Mouse (Mus musculus) neural tube, embryonic 14.5 days (tissue): ENCODE measurements around the gene Foxd4. TPM values are rescaled to one million over a fixed set of nuclear protein-coding genes. Genes with fewer than 3 reads are reported as not detected.

Experiments
- ATAC-seq: fragments of 200-750 bp; cut with Nextera tagmentation; 2 replicates; pipeline ENCODE4 v1.8.0; 2017; ENCODE audit warnings: low read depth, mild to moderate bottlenecking, moderate TSS enrichment, moderate library complexity
- H3K27ac ChIP-seq: fragments of 300-500 bp; sonication (generic); 2 replicates; pipeline ENCODE4 v1.5.1; 2014; ENCODE audit warnings: low read depth, mild to moderate bottlenecking, control low read depth, low read length, moderate library complexity, mixed read lengths
- H3K27me3 ChIP-seq: fragments of 300-500 bp; sonication (generic); 2 replicates; pipeline ENCODE4 v1.6.1; 2014; ENCODE audit warnings: low read length; ENCODE audit not compliant: control insufficient read depth, insufficient read depth
- H3K36me3 ChIP-seq: fragments of 300-500 bp; sonication (generic); 2 replicates; pipeline ENCODE4 v1.6.1; 2014; ENCODE audit warnings: low read length, mixed read lengths; ENCODE audit not compliant: control insufficient read depth, insufficient read depth
- H3K4me1 ChIP-seq: fragments of 300-500 bp; sonication (generic); 2 replicates; pipeline ENCODE4 v1.6.1; 2014; ENCODE audit warnings: low read length; ENCODE audit not compliant: control insufficient read depth, insufficient read depth
- H3K4me2 ChIP-seq: fragments of 300-500 bp; sonication (generic); 2 replicates; pipeline ENCODE4 v1.6.1; 2014; ENCODE audit warnings: mild to moderate bottlenecking, low read depth, low read length, control low read depth
- H3K4me3 ChIP-seq: fragments of 300-500 bp; sonication (generic); 2 replicates; pipeline ENCODE4 v1.5.1; 2014; ENCODE audit warnings: low read depth, low read length, control low read depth, mixed read lengths
- H3K9ac ChIP-seq: fragments of 300-500 bp; sonication (generic); replicated peaks from 2 replicates; pipeline ENCODE4 v1.6.1; 2014; ENCODE audit warnings: low read depth, mild to moderate bottlenecking, control low read depth, low read length, mixed read lengths
- H3K9me3 ChIP-seq: fragments of 300-500 bp; sonication (generic); 2 replicates; pipeline ENCODE4 v1.6.1; 2016; ENCODE audit warnings: low read length; ENCODE audit not compliant: control insufficient read depth
- WGBS: fragments of 180-500 bp; shearing (Covaris S2); extraction: QIAGEN DNeasy Blood & Tissue Kit; methylation state at CpG from one replicate; pipeline ENCODE4 v1.1.7; 2014; 5-methylcytosine and 5-hydroxymethylcytosine counted together
- polyA plus RNA-seq: library from polyadenylated mRNA; unstranded; fragments of >200 nt; fragmentation: Nextera tagmentation; extraction: Ambion mirVana; gene quantifications from 2 replicates; pipeline ENCODE4 v1.2.1, GENCODE M21; 2014

Gene Foxd4
- polyA plus RNA-seq: not detected in 2 replicates

DNA sequence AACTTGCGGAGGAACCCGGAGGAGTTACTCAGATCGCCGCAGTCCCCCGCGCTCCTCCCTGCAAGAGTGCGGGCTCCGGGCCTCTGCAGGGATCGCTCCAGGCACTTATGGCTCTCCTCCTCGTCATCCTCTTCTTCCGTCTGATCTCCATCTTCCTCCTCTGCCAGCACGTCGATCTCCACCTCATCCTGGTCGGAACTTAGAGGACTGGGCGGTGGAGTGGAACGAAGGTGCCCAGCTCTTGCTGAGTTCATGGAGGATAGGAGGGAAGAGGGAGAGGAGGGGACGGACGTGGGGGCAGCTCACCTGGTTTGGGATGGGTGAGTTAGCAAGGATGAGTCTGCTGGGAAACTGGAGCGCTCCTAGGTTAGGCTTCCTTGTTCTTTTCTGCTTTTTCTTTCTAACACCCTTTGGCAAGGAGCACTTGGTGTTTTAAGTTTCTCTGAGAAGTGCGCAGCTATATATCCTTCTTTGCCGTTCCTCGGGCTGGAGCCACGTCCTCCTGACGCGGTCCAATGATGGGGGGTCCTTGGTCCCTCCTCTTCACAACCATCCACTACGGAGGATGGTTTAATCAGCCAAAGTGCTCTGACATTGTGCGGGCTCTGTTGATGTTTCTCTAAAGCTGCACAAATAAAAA, at the start of gene Foxd4:
Gene Foxd4 (minus strand): TSS at position 617 of the 640 bp plus-strand sequence.
- Histone ChIP-seq H3K27me3 (peaks cover 44% of the 10 kb centered on the region), H3K4me1 (peaks cover 15% of the 10 kb centered on the region), H3K9ac (no peak within 1 kb of the TSS), H3K9me3 (no peaks in the 10 kb centered on the region), H3K36me3 (no peaks in the 10 kb centered on the region), H3K27ac (no peak within 1 kb of the TSS), H3K4me2 (peak within 1 kb of the TSS; percentile 65), H3K4me3 (peak within 1 kb of the TSS; percentile 30)
- WGBS: under 1% methylated on average over 27 of the region's 27 CpGs
- ATAC-seq: no peak

DNA sequence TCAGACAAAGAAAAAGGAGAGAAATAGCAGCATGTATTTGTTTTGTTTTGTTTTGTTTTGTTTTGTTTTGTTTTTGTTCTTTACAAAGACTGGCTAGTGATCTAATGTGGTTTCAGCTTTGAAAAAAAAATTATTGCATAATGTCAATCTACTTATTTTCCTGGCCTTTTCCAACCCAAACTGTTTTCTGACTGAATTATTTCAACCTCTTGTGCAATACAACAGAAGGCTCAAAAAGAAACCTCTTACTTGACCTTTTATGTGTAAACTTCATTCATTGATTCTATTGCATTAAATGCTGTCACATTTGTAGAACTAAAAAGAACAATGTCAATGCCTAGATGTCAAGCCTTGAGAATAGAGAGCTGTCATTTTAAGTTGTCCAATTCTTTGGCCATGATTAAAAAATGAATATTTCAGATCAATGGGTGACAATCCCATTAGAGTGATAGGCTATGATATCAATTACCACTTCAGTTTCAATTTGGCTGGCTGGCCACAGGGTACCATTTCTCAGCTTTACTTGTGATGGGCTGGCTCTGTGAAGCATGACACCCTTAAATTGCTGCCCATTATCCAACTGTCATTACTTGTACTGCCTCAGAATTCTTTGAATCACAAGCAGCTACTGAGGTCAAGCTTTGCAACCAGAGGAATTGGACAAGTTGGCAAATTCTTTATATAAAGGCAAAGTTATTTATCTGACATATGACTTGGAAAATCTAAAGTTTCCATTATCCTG, 44.7 kb upstream of the Foxd4 start:
- no peak overlapping the region for H3K27ac ChIP-seq
- H3K4me3 ChIP-seq: no peak overlapping the region
- H3K27me3 ChIP-seq: no peaks in the 10 kb centered on the region
- H3K9ac ChIP-seq: no peak overlapping the region
- no peak for ATAC-seq
- H3K4me1 ChIP-seq: no peaks in the 10 kb centered on the region
- no peaks in the 10 kb centered on the region for H3K36me3 ChIP-seq
- no peaks in the 10 kb centered on the region for H3K9me3 ChIP-seq
- H3K4me2 ChIP-seq: no peak overlapping the region

DNA sequence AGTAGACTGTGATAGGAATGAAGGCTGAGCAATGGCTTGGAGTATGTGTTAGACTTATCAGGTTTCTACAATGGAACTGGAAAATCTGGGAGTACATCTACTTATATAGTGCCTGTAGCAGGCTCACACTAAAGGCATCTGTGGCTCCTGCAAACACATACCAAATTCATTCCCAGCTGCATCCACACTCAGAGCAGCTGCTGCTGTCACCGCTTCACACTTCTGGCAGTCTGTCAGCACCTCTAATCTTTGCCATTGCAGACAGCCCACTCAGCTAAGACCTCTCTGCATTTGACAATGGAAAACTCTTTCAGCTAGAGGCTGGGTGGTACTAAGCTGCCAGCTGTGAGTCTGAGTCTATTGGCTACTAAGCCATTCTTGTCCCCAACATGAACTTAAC, 36.1 kb upstream of the Foxd4 start:
- H3K27ac ChIP-seq: no peak overlapping the region
- ATAC-seq: no peak
- no peaks in the 10 kb centered on the region for H3K27me3 ChIP-seq
- H3K9me3 ChIP-seq: no peaks in the 10 kb centered on the region
- no peaks in the 10 kb centered on the region for H3K36me3 ChIP-seq
- H3K4me2 ChIP-seq: no peak overlapping the region
- WGBS: 80% methylated on average over 1 of the region's 1 CpGs
- no peaks in the 10 kb centered on the region for H3K4me1 ChIP-seq
- H3K9ac ChIP-seq: no peak overlapping the region
- H3K4me3 ChIP-seq: no peak overlapping the region

DNA sequence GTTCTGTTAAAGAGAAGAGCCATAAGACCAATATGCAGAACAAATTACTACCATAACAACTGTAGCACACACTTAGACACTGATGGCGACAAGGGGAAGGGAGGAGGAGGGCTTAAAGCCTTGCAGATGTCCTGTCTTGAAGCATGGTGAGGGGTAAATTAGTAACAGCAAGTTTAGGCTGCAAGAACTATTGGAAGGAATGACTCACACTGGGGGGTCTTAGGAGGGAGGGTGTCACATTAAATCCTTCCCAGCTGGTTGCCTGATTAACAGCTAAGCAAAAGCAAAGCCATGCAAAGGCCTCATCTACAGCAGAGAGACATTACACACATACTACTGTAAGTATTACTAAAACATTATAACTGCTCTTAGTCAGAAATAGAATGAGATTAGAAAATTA, 28.0 kb upstream of the Foxd4 start:
- WGBS: 13% methylated on average over 1 of the region's 1 CpGs
- Histone ChIP-seq H3K9ac (no peak overlapping the region), H3K27me3 (no peaks in the 10 kb centered on the region), H3K36me3 (no peaks in the 10 kb centered on the region), H3K9me3 (no peaks in the 10 kb centered on the region), H3K4me3 (no peak overlapping the region), H3K4me2 (no peak overlapping the region), H3K27ac (no peak overlapping the region), H3K4me1 (no peaks in the 10 kb centered on the region)
- ATAC-seq: no peak

DNA sequence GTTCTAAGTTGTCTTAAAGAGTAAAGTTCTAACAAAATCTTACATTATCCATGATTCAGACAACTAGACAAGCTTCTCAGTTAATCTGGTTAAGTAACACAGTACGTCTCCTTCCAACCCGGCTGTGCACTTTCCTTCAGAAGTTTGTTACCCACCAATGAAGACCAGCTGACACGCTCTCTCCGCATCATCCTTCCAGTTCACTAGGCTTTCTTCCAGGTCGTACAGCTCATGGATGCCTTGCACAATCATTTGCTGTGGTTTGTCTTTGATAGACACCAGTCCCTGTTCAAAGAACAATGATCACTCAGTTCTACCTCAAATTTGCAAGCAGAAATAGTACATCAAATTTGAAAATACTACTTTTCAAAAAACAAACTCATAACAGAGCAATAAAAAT, 19.9 kb upstream of the Foxd4 start:
- 91% methylated on average over 5 of the region's 5 CpGs for WGBS
- no peaks in the 10 kb centered on the region; the same call in 1 of the 2 replicates for H3K36me3 ChIP-seq

DNA sequence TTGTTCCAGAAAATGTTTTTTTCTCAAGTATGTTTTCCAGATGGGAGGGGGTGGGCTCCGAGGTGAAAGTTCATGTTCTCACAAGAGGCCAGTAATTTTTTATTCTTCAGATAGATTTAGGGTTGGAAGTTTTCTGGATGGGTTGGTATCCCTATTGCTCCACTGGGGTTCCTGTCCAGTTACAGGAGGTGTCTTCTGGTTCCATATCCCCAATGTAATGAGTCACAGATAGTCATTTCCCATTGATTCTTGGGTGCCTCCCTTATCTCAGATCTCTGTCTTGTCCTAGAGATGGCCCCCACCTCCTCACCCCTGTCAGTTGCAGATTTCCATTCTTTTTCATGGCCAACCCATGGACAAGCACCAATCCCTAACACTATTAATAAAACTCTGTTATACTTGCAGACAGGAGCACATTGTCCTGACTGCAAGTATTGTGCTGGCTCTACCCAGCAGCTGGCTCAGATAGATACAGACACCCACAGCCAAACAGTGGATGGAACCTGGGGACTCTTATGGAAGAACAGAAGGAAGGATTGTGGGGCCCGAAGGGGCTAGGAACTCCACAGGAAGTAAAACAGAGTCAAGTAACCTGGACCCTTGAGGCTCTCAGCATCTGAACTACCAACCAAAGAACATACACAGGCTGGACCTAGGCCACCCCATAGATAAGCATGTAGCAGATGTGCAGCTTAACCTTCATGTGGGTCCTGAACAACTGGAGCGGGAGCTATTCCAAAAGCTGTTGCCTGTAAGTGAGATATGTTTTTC, 7.6 kb upstream of the Foxd4 start:
- H3K4me3 ChIP-seq: no peak overlapping the region
- H3K36me3 ChIP-seq: no peaks in the 10 kb centered on the region
- H3K4me2 ChIP-seq: no peak overlapping the region
- no peaks in the 10 kb centered on the region for H3K4me1 ChIP-seq
- no peak overlapping the region for H3K27ac ChIP-seq
- WGBS: 94% methylated on average over 3 of the region's 3 CpGs
- H3K9ac ChIP-seq: no peak overlapping the region
- no peak for ATAC-seq
- H3K27me3 ChIP-seq: no peaks in the 10 kb centered on the region
- no peaks in the 10 kb centered on the region for H3K9me3 ChIP-seq

More for the DNA sequence above, 19.9 kb upstream of the Foxd4 start:
- H3K9me3 ChIP-seq: no peaks in the 10 kb centered on the region
- H3K27ac ChIP-seq: no peak overlapping the region
- no peak overlapping the region for H3K4me3 ChIP-seq
- H3K9ac ChIP-seq: no peak overlapping the region
- H3K27me3 ChIP-seq: no peaks in the 10 kb centered on the region
- H3K4me2 ChIP-seq: no peak overlapping the region
- no peaks in the 10 kb centered on the region for H3K4me1 ChIP-seq
- ATAC-seq: no peak

DNA sequence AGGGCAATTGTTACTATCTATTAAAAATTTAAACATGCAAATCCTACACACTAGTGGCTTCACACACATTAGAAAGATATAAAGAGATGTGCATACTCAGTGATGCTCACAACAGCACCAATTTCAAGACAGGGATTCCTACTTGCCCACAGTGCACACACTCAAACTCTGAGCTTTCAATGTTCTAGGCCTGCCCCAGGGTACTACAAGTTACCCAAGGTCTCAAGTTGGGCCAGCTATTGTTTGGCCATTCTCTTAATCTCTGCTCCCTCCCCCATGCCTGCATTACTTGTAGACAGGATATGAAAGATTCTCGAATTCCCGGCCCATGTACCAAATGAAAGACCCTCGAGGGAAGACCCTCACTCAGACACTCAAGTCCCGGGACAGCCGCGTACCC, 6.7 kb upstream of the Foxd4 start:
- Histone ChIP-seq H3K36me3 (no peaks in the 10 kb centered on the region), H3K9me3 (no peaks in the 10 kb centered on the region), H3K27ac (no peak overlapping the region), H3K4me2 (no peak overlapping the region), H3K9ac (no peak overlapping the region), H3K4me3 (no peak overlapping the region), H3K27me3 (0 out of 2 replicates have a peak, but pooled peaks cover 3% of the 10 kb centered on the region), H3K4me1 (no peaks in the 10 kb centered on the region)
- no peak for ATAC-seq
- WGBS: 95% methylated on average over 3 of the region's 6 CpGs

DNA sequence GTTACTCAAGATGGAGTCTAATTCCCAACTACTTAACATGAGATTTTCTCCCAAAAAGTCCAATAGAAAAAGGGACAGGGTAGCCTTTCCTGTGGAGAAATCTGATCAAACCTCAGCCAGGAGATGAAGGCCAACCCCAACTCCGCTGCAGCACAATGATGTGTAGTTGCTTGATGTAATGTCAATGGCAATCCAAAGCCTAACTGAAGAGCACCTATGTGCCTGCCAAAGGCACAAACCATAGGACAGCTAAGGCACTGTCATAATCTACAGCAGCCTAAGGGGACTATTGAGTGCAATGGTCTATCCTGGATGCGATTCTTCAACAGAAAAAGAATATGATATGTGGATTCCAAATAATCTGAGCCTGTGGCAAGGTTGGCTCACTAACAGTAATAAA, 1.8 kb upstream of the Foxd4 start:
- H3K4me3 ChIP-seq: no peak overlapping the region
- H3K9ac ChIP-seq: no peak overlapping the region
- 62% methylated on average over 2 of the region's 2 CpGs for WGBS
- H3K4me1 ChIP-seq: peaks cover 11% of the 10 kb centered on the region
- no peaks in the 10 kb centered on the region for H3K36me3 ChIP-seq
- no peaks in the 10 kb centered on the region for H3K9me3 ChIP-seq
- no peak overlapping the region for H3K27ac ChIP-seq
- no peak for ATAC-seq
- peaks cover 32% of the 10 kb centered on the region for H3K27me3 ChIP-seq
- H3K4me2 ChIP-seq: no peak overlapping the region

DNA sequence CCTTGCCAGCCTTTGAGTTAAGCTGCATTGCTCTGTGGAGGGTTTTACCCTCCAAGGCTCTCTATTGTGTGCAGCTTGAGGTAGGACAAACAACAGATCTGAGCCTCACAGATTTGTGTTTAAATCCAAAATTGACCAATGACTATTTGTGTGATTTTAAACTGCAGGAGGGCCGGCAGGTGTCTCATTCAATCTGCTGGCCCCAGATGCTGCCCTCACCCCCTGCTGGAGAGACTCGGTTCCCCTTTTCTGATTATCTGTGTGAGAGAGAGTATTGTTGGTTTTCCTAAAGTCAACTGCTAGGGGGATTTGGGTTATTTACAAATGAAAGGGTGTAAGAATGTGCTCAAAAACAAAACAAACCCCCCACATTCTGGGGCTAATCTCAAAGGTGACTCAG, 1.3 kb upstream of the Foxd4 start:
- ATAC-seq: no peak
- Histone ChIP-seq H3K27ac (no peak overlapping the region), H3K36me3 (no peaks in the 10 kb centered on the region), H3K4me2 (no peak overlapping the region), H3K27me3 (peaks cover 37% of the 10 kb centered on the region), H3K9me3 (no peaks in the 10 kb centered on the region), H3K9ac (no peak overlapping the region), H3K4me3 (no peak overlapping the region), H3K4me1 (peaks cover 14% of the 10 kb centered on the region)
- 4% methylated on average over 2 of the region's 2 CpGs for WGBS
